Mouse (Mus musculus): Measurements from ENCODE around the gene Phf23. TPM values are rescaled to one million over a fixed set of nuclear protein-coding genes. Genes with fewer than 3 reads are reported as not detected.
"Not testable (repeated sequence)": the region's sequence is repeated elsewhere in the genome, so short reads cannot be mapped to it uniquely, and the experiment has no call there.

The Phf23 gene
- total RNA-seq, 2 experiments from 2014 or later = 44.6 to 47.5 TPM

DNA sequence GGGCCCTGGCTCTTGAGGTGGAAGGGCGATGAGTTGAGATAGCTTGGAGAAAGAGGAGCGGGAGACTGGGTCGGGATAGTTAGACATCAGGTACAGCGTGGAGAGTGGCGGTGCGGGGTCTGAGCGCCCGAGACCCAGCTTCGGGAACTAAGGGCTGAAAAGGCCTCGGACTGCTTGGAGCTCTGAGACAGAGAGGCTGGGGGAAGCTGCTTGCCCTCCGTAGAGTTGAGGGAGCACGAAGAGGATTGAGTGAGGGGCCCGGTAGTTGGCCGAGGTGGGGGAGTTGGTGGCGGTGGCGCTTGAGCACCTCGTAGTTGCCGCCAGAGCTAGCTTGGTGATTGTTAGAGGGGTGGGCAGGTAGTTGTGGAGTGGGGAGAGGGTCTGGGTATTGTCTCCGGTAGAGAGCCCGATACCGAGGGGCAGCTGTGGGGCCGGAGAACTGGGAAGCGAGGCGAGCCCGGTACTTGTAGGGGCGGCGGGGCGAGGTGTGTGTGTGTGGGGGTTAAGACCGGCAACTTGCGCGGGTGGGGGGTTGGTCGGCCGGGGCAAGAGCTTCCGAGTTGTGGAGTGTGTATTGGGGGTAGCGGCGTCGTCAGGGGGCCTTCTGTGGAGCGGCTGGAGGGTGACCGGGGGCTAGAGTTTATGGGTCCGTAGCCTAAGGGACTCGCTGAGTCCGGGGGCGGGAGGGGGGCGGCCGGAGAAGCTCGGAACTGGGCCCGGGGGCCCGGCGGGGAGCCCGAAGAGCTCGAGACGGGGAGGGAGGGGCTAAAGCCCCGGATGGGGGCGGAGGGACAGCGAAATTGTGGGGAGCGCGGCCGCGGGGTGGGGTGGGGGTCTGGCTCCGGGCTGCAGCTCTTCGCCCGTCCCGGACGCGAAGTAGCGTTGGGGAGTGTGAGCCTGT lies 834 bp downstream of the Phf23 start:
- intact Hi-C loops (cut with DNase I) = no loop called here
- no peak for DNase-seq (ENCODE audit: low spot score in 2 of 2)

DNA sequence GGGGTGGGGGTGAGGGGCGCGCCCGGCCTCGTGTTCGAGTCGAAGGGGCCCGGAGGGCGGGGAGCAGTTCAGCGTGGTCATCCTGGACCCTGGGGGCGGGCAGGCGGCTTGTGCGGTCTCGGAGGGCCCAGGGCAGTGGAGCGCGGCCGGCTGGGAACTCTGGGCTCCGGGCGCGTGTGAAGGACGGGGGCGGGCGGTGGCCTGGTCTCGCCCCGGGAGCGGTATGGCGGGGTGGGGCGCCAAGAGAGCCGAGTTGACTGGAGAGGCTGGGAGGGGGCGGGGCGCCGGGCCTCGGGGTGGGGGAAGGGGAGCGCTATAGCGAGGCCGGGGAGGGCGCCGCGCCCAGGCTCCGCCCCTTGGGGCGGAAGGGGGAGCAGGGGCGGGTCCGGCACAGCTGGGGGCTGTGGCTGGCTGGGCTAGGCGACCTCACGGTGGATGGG lies 1.5 kb downstream of the Phf23 start:
- DNase-seq (ENCODE audit: low spot score in 2 of 2) = peak; percentile 68 to 71
- intact Hi-C loops (cut with DNase I) = no loop called here

DNA sequence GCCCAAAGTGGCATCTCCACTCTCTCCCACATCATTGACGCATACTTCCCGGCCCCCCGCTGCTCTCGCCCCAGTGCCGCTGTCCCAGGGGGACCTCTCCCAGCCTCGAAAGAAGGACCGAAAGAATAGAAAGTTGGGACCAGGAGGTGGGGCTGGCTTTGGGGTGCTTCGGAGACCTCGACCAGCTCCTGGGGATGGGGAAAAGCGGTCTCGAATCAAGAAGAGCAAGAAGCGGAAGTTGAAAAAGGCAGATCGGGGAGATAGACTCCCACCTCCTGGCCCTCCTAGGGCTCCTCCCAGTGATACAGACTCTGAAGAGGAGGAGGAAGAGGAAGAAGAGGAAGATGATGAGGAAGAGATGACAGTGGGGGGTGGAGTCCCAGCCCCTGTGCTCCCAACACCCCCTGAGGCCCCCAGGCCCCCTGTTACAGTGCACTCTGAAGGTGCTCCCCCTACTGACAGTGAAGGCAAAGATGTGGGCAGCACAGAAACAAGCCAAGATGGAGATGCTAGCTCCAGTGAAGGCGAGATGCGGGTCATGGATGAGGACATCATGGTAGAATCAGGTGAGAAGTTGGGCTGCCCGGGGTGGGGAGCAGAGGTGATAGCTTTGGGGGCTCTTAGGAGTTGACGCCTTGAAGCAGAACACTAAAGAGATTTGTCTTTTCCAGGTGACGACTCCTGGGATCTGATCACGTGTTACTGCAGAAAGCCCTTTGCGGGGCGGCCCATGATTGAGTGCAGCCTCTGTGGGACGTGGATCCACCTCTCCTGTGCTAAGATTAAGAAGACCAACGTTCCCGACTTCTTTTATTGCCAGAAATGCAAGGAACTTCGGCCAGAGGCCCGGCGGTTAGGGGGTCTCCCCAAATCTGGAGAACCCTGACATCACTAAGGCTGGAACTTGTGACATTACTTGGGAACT lies 3.3 kb downstream of the Phf23 start:
- DNase-seq (ENCODE audit: low spot score in 2 of 2) = no peak
- intact Hi-C loops (cut with DNase I) = no loop called here

DNA sequence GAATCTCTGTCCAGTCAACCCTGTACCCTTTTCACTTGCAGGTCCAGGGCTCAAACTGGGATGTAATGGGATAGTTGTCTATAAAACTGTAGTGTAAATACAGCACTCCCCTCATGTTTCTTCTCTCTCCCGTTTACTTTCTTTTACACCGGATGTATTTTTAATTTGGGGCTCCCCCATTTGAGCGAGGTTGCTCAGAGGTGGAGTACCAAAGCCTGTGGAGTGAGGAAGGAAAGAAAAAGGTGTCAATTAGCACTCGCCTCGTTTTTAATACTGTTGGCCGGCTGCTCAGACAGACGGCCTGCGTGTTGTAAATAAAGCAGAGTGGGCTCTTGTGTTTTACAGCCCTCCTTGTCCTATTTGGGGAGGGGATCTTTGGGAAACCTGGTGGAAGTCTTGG lies 4.1 kb downstream of the Phf23 start:
- no peak for DNase-seq (ENCODE audit: low spot score in 2 of 2)
- intact Hi-C loops (cut with DNase I) = loop anchor here (1.0 to 5.0 kb wide), 2 partner anchors 22 to 213 kb away; partner anchors contain the start of gene Slc16a11

DNA sequence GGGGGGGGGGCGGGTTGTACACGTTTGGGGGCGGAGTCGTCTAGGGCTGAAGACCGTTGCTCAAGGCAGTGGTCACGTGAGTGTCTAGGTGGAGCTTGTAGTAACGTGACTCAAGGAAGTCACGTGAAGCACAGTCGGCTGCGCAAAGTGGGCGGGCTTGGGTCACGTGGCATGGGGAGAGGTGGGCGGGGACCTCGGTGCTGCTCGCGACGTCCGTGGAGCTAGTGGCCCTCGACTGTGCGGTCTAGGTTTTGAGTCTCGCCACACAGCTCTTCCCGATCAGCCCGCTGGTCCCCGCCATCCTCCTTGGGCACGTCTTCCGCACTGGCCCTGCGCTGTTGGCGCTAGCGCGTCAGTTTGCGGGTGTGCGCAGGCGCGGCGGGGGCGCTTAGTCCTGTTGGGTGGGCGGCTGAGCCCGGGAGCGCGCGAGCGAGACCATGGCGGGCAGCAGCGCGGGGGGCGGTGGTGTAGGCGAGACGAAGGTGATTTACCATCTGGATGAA lies 4.9 kb downstream of the Phf23 start, which contains the start of gene Dvl2:
Dvl2 (plus strand) TSS at position 200 of the 503 bp plus-strand sequence.
- intact Hi-C loops (cut with DNase I) = loop anchor here (1.0 to 5.0 kb wide), 2 partner anchors 21 to 212 kb away; partner anchors contain the start of gene Slc16a11
- peak; percentile 92 to 96 for DNase-seq (ENCODE audit: low spot score in 2 of 2)

DNA sequence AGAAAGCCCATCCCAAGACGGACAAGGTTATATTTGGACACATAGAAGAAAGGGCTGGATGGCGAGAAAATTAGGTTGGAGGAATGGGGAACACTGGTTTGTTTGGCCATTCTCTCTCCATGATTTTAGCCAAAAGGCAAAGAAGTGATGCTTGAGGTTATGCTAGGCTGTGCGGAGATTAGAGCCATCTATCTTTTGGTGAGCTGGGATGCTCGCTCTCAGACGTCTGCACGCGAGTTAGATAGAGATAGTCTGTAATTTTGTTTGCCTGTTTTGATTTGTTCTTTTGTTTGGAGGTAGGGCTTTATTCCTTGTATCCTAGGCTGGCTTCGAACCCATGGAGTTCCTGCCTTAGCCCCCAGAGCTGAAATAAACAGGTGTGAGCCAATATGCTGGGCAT lies 5.6 kb downstream of the Phf23 start:
- intact Hi-C loops (cut with DNase I) = loop anchor here (5.0 kb wide), 1 partner anchor 211 kb away; the partner anchor contains the start of gene Slc16a11
- no peak for DNase-seq (ENCODE audit: low spot score in 2 of 2)

DNA sequence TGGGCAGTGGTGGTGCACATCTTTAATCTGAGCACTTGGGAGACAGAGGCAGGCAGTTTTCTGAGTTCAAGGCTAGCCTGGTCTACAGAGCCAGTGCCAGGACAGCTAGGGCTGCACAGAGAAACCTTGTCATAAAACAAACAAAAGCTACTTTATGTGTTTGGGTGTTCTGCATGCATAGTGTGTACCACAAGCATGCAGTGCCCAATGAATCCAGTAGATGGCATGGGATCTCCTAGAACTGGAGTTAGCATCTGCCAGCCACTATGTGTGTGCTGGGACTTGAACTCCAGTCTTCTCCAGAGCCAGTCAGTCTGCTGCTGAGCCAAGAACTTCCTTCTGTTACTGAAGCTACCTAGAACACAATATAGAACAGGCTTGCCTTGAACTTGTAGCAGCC lies 6.3 kb downstream of the Phf23 start:
- DNase-seq (ENCODE audit: low spot score in 2 of 2) = no peak
- intact Hi-C loops (cut with DNase I) = loop anchor here (5.0 kb wide), 1 partner anchor 210 kb away; the partner anchor contains the start of gene Slc16a11

DNA sequence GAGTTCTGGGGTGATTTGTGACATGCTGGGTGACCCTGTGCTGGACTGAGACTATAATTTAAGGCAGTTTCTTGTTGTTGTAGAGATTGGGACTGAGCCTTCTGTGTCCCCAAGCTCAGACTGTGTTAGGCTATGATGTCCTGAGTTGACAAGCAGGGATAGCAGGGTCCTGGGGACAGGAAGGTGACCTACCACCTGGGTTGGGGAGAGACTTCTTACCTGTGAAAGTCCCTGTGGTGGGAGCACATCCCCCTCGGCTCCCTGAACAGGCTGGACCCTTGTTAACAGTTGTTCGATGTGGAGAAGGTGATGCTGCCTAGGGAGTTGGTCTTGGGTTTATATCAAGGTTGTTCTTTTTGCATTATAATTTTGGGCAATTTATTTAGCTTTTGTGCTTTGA lies 6.9 kb downstream of the Phf23 start:
- intact Hi-C loops (cut with DNase I) = loop anchor here (5.0 kb wide), 1 partner anchor 210 kb away; the partner anchor contains the start of gene Slc16a11

DNA sequence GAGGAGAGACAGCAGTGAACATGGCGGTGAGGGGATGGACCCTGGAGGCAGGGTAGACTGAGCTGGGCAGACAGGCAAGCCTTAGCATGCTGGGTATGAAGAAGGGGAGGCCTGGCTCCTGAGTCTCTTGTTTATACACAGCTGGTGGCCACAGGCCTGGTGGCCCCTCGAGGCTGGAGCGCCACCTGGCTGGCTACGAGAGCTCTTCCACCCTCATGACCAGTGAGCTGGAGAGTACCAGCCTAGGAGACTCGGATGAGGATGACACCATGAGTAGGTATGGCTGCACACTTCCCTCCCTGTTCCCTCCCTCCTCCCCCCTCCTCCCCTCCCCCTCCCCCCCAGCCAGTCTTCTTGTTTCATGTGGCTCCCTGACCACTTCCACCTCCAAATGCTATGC lies 9.9 kb downstream of the Phf23 start:
- no peak for DNase-seq (ENCODE audit: low spot score in 2 of 2)
- intact Hi-C loops (cut with DNase I) = no loop called here

More for the DNA sequence above, 6.9 kb downstream of the Phf23 start:
- no peak for DNase-seq (ENCODE audit: low spot score in 2 of 2)

DNA sequence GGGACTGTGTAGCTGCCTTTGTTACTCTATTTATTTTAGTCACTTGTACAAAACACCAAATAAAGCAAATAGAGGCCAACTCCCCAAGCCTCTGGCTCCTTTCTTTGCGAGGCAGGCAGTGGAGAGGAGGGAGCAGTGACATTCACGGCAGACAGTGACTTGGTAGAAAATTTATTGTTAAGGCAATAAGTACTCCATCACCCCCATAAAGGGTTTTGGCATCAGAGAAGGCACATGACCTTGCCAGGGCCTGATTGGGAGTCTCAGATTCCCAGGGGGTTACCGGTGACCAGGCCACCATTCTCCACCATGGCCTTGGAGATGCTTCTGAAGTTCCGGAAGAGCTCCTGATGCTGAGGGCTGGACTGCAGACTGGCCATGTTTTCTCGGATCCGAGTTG lies 14.5 kb downstream of the Phf23 start:
- intact Hi-C loops (cut with DNase I) = no loop called here
- no peak for DNase-seq (ENCODE audit: low spot score in 2 of 2)

DNA sequence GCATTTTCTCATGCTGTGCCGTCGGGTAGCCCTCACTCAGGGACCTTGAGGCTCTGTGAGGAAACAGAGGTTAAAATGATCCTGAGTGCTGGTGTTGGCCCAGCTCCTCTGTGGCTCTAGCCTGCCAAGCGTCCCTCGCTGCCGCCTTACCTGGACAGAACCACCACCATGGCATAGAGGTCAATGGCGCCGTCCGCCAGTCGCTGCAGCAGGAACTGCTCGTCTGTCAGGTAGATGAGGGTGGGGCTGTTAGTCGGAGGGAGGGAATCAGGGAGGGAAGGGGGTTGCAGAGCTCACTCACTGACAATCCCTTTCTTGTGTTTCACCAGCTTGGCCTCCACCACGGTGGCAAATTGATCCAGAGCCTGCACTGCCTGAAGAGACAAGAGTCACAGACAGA lies 15.0 kb downstream of the Phf23 start:
- intact Hi-C loops (cut with DNase I) = no loop called here
- DNase-seq (ENCODE audit: low spot score in 2 of 2) = no peak

DNA sequence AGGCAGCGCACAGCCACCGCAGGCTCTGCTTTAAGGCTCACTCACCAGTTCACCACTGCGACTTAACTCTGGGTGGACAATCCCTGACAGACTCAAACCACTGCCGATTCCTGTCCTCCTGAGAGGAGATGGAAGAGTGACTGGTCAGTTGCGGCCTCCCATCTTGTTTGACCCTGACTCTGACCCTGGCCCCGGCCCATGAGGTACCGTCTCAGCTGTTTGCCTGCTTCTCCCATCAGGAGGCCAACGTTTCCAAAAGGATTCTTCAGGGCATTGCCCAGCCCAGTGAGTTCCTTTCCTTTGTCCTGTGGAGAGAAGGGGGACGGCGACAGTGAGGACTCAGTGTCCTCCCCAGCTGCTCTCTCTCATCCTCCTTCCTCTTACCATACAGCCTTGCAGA lies 15.4 kb downstream of the Phf23 start:
- DNase-seq (ENCODE audit: low spot score in 2 of 2) = no peak
- intact Hi-C loops (cut with DNase I) = no loop called here

DNA sequence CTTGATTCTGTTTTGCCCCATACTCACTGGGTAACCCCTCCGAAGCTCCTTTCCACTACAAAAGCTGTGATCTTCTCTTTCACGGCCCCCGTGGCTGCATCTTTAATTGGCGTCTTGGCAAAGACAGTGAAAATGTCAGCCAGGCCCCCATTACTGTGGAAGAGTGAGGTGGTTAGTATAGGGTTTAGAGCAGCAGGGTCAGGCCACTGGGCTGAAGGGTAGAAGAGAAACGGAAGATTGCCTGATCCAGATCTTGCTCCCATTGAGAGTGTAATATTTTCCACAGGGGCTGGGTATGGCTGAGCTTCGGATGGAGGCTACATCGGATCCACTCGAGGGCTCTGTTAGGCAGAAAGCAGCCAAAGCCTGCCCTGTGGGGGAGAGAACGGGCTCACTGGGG lies 17.4 kb downstream of the Phf23 start:
- intact Hi-C loops (cut with DNase I) = no loop called here
- DNase-seq (ENCODE audit: low spot score in 2 of 2) = no peak

DNA sequence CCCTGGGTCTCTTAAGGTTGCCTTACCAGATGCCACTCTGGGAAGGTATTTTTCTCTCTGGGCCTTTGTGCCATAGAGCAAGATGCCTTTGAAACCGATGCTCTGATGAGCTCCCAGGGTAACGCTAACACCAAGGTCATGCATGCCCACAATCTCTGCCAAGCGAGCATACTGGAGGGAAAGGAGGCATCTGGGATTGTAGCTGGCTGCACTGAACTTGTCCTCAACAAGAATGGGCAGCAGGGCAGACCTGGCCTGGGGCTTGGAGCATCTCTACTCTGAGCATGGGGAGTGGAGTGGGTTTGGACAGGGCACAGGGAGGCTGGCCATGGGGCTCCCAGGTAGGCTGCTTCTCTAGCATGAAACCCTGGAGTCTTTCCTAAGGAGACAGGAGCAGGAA lies 17.8 kb downstream of the Phf23 start:
- intact Hi-C loops (cut with DNase I) = no loop called here
- DNase-seq (ENCODE audit: low spot score in 2 of 2) = no peak

DNA sequence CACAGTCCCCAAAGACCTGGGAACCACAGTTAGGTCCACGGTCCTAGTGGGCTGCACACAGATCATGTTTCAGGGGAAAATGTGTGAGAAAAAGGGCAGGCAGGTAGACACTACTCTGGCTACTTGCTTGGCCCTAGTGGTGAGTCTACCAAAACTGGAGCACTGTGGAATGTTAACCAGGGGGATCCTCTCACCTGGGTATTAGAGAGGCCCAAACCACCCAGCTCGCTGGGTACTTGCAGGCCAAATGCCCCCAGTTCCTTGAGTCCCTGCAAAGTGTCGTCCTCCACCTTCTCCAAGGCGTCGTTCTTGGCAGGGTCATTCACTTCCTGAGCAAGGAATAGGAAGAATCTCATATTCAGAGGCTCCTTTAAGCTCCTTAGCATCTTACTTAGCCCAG lies 18.5 kb downstream of the Phf23 start:
- intact Hi-C loops (cut with DNase I) = no loop called here
- no peak for DNase-seq (ENCODE audit: low spot score in 2 of 2)

DNA sequence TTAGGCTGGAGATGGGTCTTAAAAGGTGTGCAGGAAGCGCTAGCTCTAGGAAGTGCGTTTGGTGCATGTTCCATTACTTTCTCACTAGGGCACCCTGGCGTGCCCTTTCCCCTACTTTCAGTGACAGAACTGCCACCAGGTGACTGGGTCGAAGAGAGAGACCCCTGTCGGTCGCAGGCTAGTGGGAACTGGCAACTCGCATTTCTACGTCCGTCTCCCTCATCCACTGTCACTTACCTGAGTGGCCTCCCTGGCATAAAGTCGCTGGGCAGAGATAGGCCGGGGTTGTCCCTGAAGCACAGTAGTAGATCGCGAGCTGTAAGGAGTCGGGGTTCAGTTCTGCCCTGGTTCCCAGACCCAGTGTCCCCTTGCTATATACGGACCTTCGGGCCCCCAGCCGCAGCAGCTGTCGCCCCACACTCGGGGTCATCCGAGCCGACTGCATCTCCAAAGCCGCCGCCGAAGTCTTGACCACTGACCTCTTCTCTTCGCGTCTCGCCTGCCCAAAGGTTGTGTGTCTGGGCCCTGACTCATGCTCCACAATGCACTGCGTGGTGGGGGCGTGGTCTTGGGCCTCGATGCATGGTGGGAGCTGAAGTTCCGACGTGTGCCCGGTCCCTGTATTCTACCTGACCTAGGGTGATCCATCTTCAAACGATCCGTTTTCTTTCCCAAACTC lies 19.4 kb downstream of the Phf23 start, which contains the start of gene Acadvl:
Acadvl (minus strand) TSS at position 532 of the 679 bp plus-strand sequence.
- peak; percentile 89 to 93 for DNase-seq (ENCODE audit: low spot score in 2 of 2)
- intact Hi-C loops (cut with DNase I) = no loop called here

DNA sequence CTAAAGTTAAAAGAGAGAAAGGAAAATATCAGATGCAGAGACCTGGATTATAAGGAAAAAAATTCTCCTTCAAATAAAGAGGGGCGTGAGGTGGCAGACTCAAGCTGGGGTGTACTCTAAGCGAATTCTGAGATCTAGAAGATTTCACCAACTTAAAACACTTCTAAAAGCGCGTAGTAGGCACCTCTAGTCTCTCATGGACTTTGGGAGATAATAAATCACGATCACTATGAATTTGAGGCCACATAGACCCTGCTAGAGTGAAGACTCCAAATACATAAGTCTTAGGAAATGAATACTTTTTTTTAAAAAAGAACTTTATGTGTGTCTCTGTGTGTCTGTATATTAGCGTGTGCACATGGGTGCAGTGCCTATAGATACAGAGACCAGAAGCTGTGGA lies 20.1 kb downstream of the Phf23 start:
- DNase-seq (ENCODE audit: low spot score in 2 of 2) = no peak
- intact Hi-C loops (cut with DNase I) = no loop called here

DNA sequence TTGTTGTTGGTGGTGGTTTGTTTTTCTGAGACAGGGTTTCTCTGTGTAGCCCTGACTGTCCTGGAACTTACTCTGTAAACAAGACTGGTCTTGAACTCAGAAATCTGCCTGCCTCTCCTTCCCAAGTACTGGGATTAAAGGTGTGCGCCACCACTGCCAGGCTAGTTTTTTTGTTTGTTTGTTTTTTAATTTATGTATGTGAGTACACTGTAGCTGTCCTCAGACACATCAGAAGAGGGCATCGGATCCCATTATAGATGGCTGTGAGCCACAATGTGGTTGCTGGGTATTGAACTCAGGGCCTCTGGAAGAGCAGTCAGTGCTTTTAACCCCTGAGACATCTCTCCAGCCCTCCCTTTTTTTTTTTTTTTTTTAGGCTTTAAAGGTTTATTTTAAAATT lies 20.6 kb downstream of the Phf23 start:
- intact Hi-C loops (cut with DNase I); DNase-seq (ENCODE audit: low spot score in 2 of 2): not testable (repeated sequence)

DNA sequence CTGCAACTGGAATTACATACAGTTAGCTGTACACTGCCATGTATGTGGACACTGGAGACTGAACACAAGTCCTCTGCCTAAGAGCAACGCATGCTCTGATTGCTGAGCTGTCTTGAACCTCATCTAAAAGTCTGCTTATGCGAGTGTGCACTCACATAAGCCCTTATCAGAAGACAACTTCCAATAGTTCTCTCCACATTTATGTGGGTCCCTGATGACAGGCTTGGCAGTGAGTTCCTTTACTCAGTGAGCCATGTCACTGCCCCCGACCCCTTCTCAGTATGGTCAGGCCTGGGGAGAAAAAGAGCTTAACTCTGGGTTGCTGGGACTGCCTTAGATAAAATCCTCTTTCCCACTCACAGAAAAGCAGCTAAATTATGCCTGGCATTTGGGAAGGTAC lies 21.1 kb downstream of the Phf23 start, which contains the start of gene Dlg4:
Dlg4 (plus strand) TSS at position 274 of the 400 bp plus-strand sequence.
- no peak for DNase-seq (ENCODE audit: low spot score in 2 of 2)
- intact Hi-C loops (cut with DNase I) = no loop called here

All from left cerebral cortex, postnatal 25 days (tissue).